Mouse (Mus musculus): Measurements from ENCODE around the gene Fads3. TPM values are rescaled to one million over a fixed set of nuclear protein-coding genes. Genes with fewer than 3 reads are reported as not detected.
A peak's percentile ranks its signal among the peaks of the same experiment; 100 is the strongest.

Gene Fads3
- total RNA-seq, 2 experiments from 2014 or later: 37.8 to 39.8 TPM

DNA sequence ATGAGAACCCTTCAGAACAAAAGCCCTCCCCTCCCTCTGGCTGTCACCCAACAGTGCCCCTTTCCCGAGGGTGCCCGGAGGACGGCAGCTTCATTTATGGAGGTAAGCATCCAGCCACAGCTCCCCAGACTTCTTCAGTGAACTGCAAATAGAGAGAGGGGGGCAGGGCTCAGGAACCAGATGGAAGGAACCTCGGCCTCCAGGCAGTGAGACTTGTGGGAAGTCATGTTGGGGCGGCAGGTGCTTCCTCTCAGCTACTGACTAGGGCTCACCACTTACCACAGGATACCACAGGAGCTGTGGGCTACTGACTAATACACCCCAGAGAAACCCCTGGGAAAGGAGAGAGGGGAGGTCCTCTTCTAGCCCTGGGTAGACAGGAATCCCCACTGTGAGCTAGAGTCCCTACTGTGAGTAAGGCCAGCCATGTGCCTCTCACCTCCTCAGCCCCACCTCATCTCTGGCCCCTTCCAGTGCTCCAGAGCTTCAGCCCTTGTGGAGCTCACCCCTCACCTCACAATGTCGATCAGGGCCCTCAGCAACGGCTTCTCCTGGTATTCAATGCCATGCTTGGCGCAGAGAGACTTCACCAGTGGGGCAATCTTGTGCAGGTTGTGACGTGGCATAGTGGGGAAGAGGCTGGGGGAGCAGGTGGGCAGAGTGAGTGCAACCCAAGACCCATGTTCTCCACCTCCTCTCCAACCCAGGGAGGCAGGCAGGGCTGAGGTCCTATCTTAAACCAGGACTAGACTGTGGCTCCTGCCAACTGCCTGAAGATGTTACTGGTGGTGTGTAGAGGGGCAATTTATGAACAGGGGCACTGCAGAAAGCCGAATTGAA lies 23.0 kb downstream of the Fads3 start:
- intact Hi-C loops (cut with DNase I): no loop called here
- DNase-seq: no peak

DNA sequence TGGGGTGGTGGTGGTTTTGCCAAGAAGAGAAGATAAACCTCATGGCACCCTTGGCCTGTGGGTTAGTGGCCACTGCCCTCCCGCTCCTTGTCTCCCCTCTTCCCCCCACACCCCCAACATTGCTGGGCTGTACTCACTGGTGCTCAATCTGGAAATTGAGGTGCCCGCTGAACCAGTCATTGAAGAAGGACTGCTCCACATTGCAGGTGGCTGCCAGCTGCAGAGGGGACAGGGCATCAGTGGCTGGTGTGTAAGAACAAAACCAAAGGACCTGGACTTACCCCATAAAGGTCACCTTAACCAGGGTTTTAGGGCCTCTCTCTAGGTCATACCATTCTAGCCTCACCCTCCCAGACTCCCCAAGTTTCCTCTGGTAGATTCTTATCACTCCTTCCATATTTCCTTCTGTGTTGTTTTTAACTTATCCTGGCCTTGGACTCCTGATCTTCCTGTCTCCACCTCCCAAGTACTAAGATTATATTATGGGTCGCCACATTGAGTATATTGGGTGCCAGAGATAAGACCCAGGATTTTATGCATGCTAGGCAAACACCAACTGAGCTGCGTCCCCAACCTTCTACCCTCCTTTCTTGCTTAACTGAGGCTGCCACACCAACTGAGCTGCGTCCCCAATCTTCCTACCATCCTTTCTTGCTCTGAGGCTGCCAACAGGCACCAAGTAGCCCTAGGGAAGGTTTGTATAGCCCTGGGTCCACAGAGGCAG lies 24.3 kb downstream of the Fads3 start:
- intact Hi-C loops (cut with DNase I): no loop called here
- no peak for DNase-seq

DNA sequence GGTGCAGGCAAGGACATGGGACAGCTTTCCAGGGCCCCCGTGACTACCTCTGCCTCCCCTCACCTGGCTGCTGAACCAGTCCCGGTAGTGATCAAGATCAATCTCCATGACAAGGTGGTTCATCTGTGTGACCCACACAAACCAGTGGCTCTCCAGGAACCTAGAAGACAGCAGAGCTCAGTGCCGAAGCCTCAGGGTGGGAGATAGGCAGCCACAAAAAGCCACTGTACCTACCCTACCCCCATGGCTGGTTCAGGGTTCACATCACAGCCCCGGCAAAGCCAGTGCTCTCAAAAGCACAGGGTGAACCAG lies 24.8 kb downstream of the Fads3 start:
- intact Hi-C loops (cut with DNase I): no loop called here
- no peak for DNase-seq

DNA sequence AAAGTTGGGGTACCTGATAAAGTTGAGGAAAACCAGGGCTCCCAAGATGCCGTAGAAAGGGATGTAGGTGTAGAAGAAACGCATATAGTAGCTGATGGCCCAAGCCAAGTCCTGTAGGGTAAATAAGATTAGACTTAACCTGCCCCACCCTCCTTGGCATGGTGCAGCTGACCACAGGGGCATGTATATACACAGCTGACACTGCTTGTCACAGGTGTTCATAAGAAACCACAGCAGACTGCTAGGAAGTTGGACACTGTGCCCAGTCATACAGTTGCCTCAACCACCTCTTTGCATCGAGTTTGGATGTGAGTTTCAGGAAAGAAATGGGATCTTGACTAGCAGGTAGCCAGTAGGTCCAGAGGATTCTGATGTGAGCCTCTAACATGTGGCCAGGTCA lies 25.1 kb downstream of the Fads3 start:
- intact Hi-C loops (cut with DNase I): no loop called here
- no peak for DNase-seq

DNA sequence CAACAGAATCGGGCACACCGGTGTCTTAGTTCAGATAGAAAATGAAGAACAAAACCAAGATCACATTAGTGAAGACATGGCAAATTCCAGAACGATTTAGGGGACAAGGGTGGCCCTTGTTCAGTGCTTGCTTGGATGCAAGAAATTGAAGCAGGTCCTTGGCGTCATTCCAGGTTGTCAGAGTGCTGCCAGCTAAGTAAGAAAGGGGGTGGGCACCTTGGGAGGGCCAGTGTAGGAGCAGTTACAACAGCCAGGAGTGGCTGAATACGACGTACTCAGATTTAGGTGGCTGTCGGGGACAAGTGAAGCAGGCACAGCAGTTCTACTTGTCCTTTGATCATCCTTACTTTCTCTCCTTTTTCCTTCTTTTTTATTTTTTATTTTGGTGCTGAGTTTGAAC lies 26.3 kb downstream of the Fads3 start:
- intact Hi-C loops (cut with DNase I): no loop called here
- DNase-seq: no peak

DNA sequence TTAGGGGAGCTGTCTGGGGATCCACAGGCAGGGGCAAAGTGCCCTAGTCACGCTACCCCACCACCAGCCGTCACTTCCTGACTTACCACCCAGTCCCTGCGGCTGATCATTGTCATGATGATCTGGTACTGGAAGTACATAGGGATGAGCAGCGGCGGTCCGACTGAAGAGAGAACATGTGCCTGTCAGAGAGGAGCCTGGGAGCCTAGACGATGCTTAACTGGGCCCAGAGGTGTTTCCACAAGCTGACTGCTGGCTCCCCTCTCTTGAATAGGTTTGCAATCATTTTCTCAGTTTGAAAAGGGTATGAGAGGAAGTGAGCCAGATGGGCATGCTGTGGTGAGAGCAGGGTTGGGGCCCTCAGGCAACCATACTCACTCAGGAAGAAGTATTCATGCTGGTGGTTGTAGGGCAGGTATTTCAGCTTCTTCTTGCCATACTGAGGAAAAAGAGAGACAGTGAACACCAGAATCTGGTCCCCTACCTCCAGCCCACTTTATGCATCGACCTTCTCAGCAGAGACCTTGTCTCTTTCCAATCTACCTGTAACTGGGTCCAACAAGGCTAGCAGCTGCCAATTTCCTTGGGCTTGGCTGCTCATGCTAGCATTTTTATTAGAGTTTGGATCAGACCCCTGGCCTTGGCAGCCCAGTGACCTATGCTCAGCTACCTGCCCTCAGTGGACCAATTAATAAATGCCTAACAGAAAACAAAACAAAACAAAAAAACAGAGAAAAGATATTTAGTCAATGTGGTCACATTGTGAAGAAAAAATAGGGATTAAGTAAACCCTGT lies 29.0 kb downstream of the Fads3 start:
- DNase-seq: no peak
- intact Hi-C loops (cut with DNase I): no loop called here

DNA sequence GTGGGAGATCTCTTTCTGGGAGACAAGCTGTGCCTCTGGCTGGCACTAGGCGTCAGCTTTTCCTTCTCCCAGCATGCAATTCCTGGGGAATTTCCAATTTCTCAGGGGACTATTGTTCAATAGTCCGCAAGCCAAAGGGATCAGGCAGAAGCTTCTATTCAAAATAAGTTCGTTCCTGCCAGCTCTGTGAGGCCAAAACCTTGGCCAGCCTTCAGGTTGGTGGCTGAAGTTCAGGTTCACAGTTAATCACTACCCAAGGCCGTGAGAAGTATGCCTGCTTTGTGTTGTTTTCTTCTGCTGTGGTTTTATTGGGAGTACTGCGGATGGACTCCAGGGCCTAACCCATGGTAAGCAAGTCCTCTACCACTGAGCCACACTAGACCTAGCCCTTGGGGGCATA lies 29.8 kb downstream of the Fads3 start:
- no peak for DNase-seq
- intact Hi-C loops (cut with DNase I): no loop called here

DNA sequence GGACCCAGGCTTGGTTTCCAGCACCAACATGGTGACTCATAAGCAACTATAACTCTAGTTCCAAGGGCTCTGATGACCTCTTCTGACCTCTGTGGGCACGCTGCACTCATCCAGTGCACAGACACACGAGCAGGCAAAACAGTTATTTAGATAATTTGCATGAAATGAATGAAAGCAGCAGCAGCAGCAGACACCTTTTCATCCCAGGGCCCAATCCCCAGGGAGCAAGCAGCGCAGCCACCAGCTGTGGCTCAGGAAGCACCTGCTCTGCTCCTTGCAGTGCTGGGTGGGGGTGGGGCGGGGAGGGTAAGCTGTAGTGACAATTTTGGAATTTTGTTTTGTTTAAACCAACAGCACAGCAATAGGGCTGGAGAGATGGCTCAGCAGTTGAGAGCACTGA lies 30.5 kb downstream of the Fads3 start:
- intact Hi-C loops (cut with DNase I): no loop called here
- DNase-seq: no peak

DNA sequence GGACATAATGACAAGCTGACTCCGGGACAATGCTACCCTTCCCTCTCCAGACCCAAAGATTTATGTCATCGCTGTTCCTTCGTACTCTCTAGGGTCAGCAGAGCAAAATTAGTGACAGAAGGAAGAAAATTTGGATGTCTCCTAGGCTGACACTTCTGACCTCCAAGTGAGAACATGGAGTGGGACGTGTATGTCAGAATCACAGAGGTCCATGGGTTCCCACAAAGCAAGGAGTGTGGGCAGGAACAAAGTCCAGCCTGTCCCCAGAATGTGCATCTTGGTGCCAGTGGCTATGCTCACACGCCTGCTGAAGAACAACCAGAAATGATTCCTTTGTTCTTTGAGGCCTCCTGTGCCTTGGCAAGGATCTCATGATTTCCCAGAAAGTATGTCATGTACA lies 31.8 kb downstream of the Fads3 start:
- no peak for DNase-seq
- intact Hi-C loops (cut with DNase I): no loop called here

DNA sequence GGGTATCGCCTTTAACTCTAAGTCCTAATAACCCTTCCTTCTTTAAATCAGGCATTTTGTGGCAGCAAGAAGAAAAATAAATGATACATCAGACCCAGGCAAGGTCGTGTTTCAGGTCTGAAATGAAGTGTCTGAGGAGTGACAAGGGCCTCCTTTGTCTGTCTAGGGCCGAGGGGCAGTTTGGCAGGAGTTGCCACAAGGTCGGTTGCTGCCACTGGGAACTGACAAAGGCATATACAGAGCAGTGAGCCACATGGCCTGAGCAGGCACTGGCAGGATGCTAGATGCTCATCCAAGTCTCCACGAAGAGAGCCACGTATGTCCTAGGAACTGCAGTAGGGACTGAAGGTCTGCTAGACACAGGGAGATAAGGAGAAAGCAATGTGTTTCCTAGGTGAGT lies 37.0 kb downstream of the Fads3 start:
- intact Hi-C loops (cut with DNase I): no loop called here

DNA sequence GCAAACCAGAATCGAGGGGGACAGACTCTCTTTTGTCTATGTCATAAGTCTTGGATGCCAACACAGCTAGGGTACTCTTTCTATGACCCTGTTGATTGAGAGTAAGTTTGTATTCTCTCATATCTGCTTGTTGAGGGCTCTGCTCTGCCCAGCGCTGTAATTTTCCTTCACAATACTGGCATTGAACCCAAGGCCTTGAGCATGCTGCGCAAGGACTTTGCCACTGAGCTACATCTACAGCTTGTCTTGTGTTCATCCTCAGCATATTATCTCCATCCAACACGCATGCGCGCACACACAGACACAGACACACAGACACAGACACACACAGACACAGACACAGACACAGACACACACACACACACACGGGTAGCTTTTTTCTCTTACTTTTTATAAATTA lies 39.0 kb downstream of the Fads3 start:
- intact Hi-C loops (cut with DNase I): no loop called here
- no peak for DNase-seq

More for the DNA sequence above, 37.0 kb downstream of the Fads3 start:
- DNase-seq: no peak

DNA sequence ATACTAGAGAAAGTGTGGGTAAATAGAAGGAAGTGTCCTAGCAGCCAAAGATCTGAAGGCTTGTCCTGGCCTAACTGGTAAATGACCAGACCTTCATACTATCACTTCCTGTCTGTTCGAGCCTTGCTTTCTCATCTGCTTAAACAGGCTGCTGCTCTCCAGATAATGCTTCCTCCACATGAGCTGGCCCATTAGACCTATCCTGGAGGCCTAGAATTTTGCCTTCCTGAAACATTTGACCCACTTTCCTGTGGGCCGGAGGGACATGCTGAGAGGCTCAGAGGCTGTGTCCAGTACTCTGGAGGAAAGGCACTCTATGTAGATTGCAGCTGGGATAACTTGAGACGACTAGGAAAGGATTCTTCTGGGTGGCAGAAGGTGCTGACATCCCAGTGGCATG lies 40.7 kb downstream of the Fads3 start:
- DNase-seq: no peak
- intact Hi-C loops (cut with DNase I): no loop called here

DNA sequence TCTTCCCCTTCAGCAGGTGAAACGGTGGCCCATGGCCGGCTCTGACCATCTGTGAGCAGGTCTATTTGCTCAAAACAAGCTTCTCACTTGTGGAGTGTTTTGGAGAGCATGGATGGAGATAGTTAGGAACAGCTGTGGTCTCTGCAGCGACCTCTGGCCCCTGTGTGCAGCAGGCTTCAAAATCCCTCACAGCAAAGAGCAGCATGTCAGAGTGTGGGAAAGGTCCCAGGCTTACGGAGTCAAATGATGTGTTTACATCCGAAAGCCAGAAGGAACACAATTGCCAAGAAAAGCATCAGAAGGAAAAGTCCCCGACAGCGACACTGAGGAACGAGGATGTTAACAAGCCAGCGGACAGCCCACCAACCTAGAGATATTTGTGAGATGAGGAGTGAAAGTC lies 44.1 kb downstream of the Fads3 start:
- intact Hi-C loops (cut with DNase I): no loop called here

DNA sequence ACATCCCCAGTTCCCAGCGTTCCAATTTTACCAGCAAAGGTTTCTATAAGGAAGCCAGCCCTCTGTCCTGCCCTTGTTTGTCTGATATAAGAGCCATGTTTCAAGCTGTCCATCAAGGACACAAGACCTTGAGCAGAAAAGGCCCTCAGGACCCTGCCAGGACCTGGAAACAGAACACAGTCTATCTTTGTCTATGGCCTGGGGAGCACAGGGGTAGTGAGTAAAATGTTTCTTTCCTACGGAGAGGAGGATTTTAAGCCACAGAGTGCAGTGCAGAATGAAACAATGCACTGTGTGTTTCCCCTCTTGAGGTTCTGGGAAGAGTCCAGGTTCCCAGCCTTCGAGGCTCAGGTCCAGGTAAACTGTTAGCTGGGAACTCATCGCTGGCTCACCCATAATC lies 45.6 kb downstream of the Fads3 start:
- no peak for DNase-seq
- intact Hi-C loops (cut with DNase I): no loop called here

More for the DNA sequence above, 44.1 kb downstream of the Fads3 start:
- no peak for DNase-seq

DNA sequence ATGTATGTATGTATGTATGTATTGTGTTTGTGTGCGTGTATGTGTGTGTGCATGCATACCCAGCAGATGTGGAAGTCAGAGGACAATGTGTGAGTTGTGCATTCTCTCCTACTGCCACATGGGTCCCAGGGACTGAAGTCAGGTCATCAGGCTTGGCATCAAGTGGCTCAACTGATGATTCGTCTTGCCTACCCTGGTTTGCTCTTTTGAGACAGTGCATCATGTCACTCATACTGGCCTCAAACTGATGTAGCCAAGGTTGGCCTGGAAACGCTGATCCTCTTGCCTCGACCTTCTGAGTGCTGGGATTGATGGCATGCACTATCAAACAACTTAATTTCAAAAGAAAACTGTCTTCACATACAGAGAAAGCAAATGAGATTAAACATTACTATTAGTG lies 52.5 kb downstream of the Fads3 start:
- intact Hi-C loops (cut with DNase I): no loop called here
- no peak for DNase-seq

DNA sequence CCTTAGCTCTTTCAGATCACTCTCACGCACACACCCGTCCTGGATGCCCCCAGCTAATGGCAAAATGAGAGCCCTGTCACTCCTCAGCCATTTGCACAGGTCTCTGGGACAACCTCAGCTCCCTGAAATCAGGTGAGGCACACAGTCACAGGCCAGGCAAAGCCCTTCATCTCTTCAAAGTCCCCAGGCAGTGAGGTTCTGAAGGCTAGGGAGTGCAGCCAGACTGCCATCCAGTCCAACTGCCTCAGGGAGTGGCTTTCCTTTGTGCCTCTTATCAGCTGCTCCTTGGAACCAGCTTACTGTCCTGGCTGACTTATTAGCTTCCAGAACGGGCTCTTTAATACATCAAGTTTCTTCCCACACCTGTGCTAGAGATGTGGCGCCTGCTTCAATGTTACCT lies 53.3 kb downstream of the Fads3 start:
- intact Hi-C loops (cut with DNase I): no loop called here
- DNase-seq: no peak

DNA sequence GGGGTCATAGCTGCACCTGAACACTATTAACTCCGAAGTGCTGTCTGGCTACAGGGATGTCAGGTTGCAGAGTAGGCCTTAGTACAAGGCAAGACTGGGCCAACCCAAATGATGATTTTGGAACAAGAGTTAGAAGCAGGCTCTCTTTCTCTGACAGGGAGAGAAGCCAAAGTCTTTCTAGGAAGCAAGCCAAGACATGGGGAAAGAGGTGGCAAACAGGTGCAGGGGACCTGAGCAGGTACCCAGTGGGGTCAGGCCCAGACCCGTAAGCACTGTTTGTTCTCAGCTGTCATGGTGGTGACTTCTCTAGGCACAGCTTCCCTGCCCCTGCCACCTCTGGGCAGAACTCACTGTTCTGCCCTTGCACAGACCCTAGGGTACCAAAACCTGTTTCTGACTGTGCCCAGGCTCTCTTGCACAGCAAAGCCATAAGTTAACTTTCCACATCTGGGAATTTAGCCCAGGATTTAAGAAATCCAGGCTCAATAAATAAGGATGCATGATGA lies 55.1 kb downstream of the Fads3 start:
- DNase-seq: no peak
- intact Hi-C loops (cut with DNase I): no loop called here

DNA sequence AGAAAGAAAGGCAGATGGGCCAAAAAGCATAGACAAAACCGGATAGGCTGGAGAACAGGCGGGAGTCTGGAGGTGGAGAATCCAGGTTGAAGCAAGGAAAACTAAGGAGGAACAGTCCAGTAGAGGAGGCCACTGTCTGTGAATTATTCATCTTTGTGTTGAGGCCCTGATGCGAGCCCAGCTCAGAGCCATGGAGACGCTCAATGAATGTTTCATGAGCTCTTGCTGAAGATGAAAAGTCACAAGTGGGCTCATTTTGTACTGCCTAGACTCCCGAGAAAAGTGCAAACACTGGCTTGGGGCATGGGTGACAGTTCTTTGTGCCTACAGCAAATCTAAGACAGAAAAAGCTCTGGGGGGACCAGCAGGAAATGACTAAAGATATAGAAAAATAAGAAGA lies 56.5 kb downstream of the Fads3 start:
- intact Hi-C loops (cut with DNase I): no loop called here

DNA sequence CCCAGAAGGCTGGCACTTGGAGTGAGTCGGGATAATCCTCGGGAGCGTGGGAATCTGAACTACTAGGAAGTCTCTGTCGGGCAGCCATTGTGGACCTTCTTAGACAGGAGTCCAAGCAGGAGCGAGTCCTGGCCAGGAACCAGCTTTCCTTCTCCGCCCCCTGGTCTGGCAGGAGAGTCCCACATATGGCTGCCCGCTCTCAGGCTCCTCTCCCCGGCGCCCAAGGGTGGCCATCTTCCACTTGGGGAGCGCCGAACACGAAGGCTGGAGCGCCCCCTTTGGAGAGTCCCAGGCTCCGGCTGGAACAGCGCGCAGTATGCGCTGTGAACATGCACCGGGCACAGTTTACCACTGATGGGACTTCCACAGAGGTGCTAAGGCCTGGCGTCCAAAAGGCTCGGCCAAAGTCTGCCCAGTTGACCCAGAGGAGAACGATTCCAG lies 59.3 kb downstream of the Fads3 start:
- DNase-seq: peak; percentile 78 to 79

More for the DNA sequence above, 56.5 kb downstream of the Fads3 start:
- no peak for DNase-seq

DNA sequence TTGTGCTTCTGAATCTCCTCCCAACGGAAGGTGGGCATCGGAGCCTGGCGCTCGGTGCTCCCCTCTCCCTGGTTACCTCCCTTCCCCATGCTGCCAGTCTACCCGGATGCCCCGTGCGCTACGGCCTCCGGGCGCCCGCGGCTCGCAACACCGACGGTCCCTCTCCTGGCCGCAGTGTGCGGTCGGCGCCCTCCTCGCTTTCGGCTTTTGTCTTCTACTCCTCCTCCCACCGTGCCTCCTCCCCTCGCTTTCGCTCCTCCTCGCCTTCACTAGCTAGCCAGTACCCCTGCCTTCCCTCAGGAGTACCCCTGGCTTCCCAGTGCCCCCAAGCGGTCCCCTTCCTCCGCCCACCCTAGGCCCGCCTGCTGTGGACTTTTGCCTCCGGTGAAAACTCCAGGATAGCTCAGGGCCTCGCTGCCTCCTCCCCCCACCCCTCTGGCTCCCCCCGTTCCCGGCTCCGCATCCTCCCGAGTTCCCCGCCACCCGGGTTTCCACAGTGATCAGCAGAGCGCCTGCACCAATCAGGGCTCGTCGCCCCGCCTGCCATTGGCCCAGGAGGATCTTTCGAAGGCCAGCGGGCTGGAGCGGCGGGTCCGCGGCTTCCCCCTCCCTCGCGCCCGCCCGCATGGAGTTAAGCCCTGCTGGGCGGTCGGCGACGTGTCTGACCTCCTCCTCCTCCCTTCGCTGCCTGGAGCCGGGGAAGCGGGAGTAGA lies 60.1 kb downstream of the Fads3 start, which contains the start of gene Fads2:
Fads2 (minus strand) TSS at position 406 of the 713 bp plus-strand sequence.
- DNase-seq: peak; percentile 76 to 85

More for the DNA sequence above, 59.3 kb downstream of the Fads3 start:
- intact Hi-C loops (cut with DNase I): loop anchor here (2.0 to 5.0 kb wide), 3 partner anchors 62 to 98 kb away; partner anchors contain the start of genes Best1, Fads1 and Rab3il1

More for the DNA sequence above, 60.1 kb downstream of the Fads3 start, which contains the start of gene Fads2:
- intact Hi-C loops (cut with DNase I): loop anchor here (2.0 to 5.0 kb wide), 3 partner anchors 63 to 99 kb away; partner anchors contain the start of genes Best1, Fads1 and Rab3il1

Data from heart, postnatal 36 days (tissue).